Mouse (Mus musculus): Measurements from ENCODE around the gene Crabp1.

GRCm38 (mm10) chr9:54751684-54752083 lies 12.9 kb upstream of the Crabp1 start:
- no peak for TF ChIP-seq CTCF (IDR thresholded peaks at IDR 0.05; ENCODE audit: low read depth, low read length)
- no peak for TF ChIP-seq EP300 (IDR thresholded peaks at IDR 0.05; ENCODE audit: insufficient read depth, low read depth, low read length)
- no peak for TF ChIP-seq POLR2A (IDR thresholded peaks at IDR 0.05; ENCODE audit: insufficient read depth, low read length)

All from ES-Bruce4 (cell line).